Mouse (Mus musculus) midbrain, embryonic 16.5 days (tissue): Measurements from ENCODE around the gene Ntrk2. TPM values are rescaled to one million over a fixed set of nuclear protein-coding genes. Genes with fewer than 3 reads are reported as not detected.

Experiments used
- ATAC-seq: fragments of 200-750 bp; cut with Nextera tagmentation; 2 replicates; pipeline ENCODE4 v1.8.0; 2017; ENCODE audit warnings: moderate TSS enrichment
- H3K27ac ChIP-seq: fragments of 300-500 bp; sonication (generic); 2 replicates; pipeline ENCODE4 v1.5.1; 2014; ENCODE audit warnings: mild to moderate bottlenecking, low read length, mixed read lengths
- H3K27me3 ChIP-seq: fragments of 300-500 bp; sonication (generic); 2 replicates; pipeline ENCODE4 v1.6.1; 2014; ENCODE audit warnings: low read depth, low read length, mixed read lengths; ENCODE audit not compliant: control insufficient read depth, insufficient read depth
- H3K36me3 ChIP-seq: fragments of 300-500 bp; sonication (generic); 2 replicates; pipeline ENCODE4 v1.6.1; 2014; ENCODE audit warnings: mild to moderate bottlenecking, low read length, moderate library complexity, mixed read lengths; ENCODE audit not compliant: control insufficient read depth, insufficient read depth
- H3K4me1 ChIP-seq: fragments of 300-500 bp; sonication (generic); 2 replicates; pipeline ENCODE4 v1.6.1; 2014; ENCODE audit warnings: mild to moderate bottlenecking, low read length, mixed read lengths; ENCODE audit not compliant: control insufficient read depth, insufficient read depth
- H3K4me2 ChIP-seq: fragments of 300-500 bp; sonication (generic); 2 replicates; pipeline ENCODE4 v1.6.1; 2014; ENCODE audit warnings: mild to moderate bottlenecking, low read length, mixed read lengths
- H3K4me3 ChIP-seq: fragments of 300-500 bp; sonication (generic); 2 replicates; pipeline ENCODE4 v1.5.1; 2014; ENCODE audit warnings: low read depth, mild to moderate bottlenecking, low read length, moderate library complexity, mixed read lengths
- H3K9ac ChIP-seq: fragments of 300-500 bp; sonication (generic); 2 replicates; pipeline ENCODE4 v1.6.1; 2014; ENCODE audit warnings: low read depth, low read length, mixed read lengths
- H3K9me3 ChIP-seq: fragments of 300-500 bp; sonication (generic); replicated peaks from 2 replicates; pipeline ENCODE4 v1.6.1; 2014; ENCODE audit warnings: mild to moderate bottlenecking, low read length, mixed read lengths; ENCODE audit not compliant: control insufficient read depth, poor library complexity, severe bottlenecking
- WGBS: fragments of 180-500 bp; shearing (Covaris S2); extraction: QIAGEN DNeasy Blood & Tissue Kit; methylation state at CpG from one replicate; pipeline ENCODE4 v1.1.7; 2014; 5-methylcytosine and 5-hydroxymethylcytosine counted together
- polyA plus RNA-seq: library from polyadenylated mRNA; unstranded; fragments of >200 nt; fragmentation: Nextera tagmentation; extraction: Ambion mirVana; gene quantifications from 2 replicates; pipeline ENCODE4 v1.2.1, GENCODE M21; 2015

The Ntrk2 gene
- polyA plus RNA-seq, 1 experiment from 2014 or later = 137 TPM

- ATAC-seq = peak; percentile 87
- Histone ChIP-seq H3K4me3 (no peak overlapping the region), H3K36me3 (no peaks in the 10 kb centered on the region), H3K9me3 (no peaks in the 10 kb centered on the region), H3K27me3 (no peaks in the 10 kb centered on the region), H3K4me2 (peak overlapping the region; percentile 28), H3K27ac (peak overlapping the region; percentile 85), H3K4me1 (peaks cover 34% of the 10 kb centered on the region), H3K9ac (0 out of 2 replicates have a peak overlapping the region, but pooled peaks have one; percentile 11)
- 29% methylated on average over 21 of the region's 21 CpGs for WGBS
Measured at GRCm38 (mm10) chr13:59145677-59146555, 339.5 kb downstream of the Ntrk2 start.

- H3K27me3 ChIP-seq = no peaks in the 10 kb centered on the region
- no peaks in the 10 kb centered on the region for H3K9me3 ChIP-seq
- no peak overlapping the region for H3K4me3 ChIP-seq
- H3K4me2 ChIP-seq = no peak overlapping the region
- 83% methylated on average over 7 of the region's 7 CpGs for WGBS
- no peak for ATAC-seq
- peaks cover 34% of the 10 kb centered on the region for H3K4me1 ChIP-seq
- no peak overlapping the region for H3K9ac ChIP-seq
- peak overlapping the region; percentile 85 for H3K27ac ChIP-seq
- H3K36me3 ChIP-seq = no peaks in the 10 kb centered on the region
Measured at GRCm38 (mm10) chr13:59146616-59147015, 340.2 kb downstream of the Ntrk2 start.

GRCm38 (mm10) chr13:59147976-59148375, 341.6 kb downstream of the Ntrk2 start:
- no peak overlapping the region for H3K4me3 ChIP-seq
- no peak overlapping the region for H3K4me2 ChIP-seq
- WGBS = 62% methylated on average over 4 of the region's 4 CpGs
- H3K27me3 ChIP-seq = no peaks in the 10 kb centered on the region
- 0 out of 2 replicates have a peak overlapping the region, but pooled peaks have one; percentile 20 for H3K27ac ChIP-seq
- no peak for ATAC-seq
- no peaks in the 10 kb centered on the region for H3K36me3 ChIP-seq
- H3K9ac ChIP-seq = no peak overlapping the region
- peaks cover 34% of the 10 kb centered on the region for H3K4me1 ChIP-seq
- H3K9me3 ChIP-seq = no peaks in the 10 kb centered on the region

- WGBS = 91% methylated on average over 10 of the region's 10 CpGs
- Histone ChIP-seq H3K27ac (no peak overlapping the region), H3K4me1 (peaks cover 26% of the 10 kb centered on the region), H3K9ac (no peak overlapping the region), H3K27me3 (no peaks in the 10 kb centered on the region), H3K4me2 (no peak overlapping the region), H3K36me3 (no peaks in the 10 kb centered on the region), H3K9me3 (no peaks in the 10 kb centered on the region), H3K4me3 (no peak overlapping the region)
- no peak for ATAC-seq
Measured at GRCm38 (mm10) chr13:59148793-59149192, 342.4 kb downstream of the Ntrk2 start.

GRCm38 (mm10) chr13:59164015-59164414, 357.6 kb downstream of the Ntrk2 start:
- Histone ChIP-seq H3K4me3 (no peak overlapping the region), H3K4me1 (no peaks in the 10 kb centered on the region), H3K9ac (no peak overlapping the region), H3K9me3 (no peaks in the 10 kb centered on the region), H3K27ac (no peak overlapping the region), H3K4me2 (no peak overlapping the region), H3K27me3 (no peaks in the 10 kb centered on the region), H3K36me3 (no peaks in the 10 kb centered on the region)
- WGBS = 95% methylated on average over 8 of the region's 8 CpGs
- ATAC-seq = no peak

- H3K36me3 ChIP-seq = no peaks in the 10 kb centered on the region
- no peaks in the 10 kb centered on the region for H3K27me3 ChIP-seq
- H3K9me3 ChIP-seq = no peaks in the 10 kb centered on the region
- H3K27ac ChIP-seq = no peak overlapping the region
- H3K4me3 ChIP-seq = no peak overlapping the region
- H3K4me1 ChIP-seq = no peaks in the 10 kb centered on the region
- H3K9ac ChIP-seq = no peak overlapping the region
- no peak overlapping the region for H3K4me2 ChIP-seq
- ATAC-seq = no peak
- WGBS = 79% methylated on average over 8 of the region's 8 CpGs
Measured at GRCm38 (mm10) chr13:59173840-59174239, 367.5 kb downstream of the Ntrk2 start.

GRCm38 (mm10) chr13:59176021-59176420, 369.7 kb downstream of the Ntrk2 start:
- H3K27ac ChIP-seq = no peak overlapping the region
- H3K27me3 ChIP-seq = no peaks in the 10 kb centered on the region
- WGBS = 49% methylated on average over 3 of the region's 3 CpGs

GRCm38 (mm10) chr13:59176485-59176884, 370.1 kb downstream of the Ntrk2 start:
- Histone ChIP-seq H3K9ac (no peak overlapping the region), H3K4me3 (no peak overlapping the region), H3K27me3 (no peaks in the 10 kb centered on the region), H3K27ac (no peak overlapping the region), H3K4me2 (no peak overlapping the region), H3K9me3 (no peaks in the 10 kb centered on the region), H3K36me3 (no peaks in the 10 kb centered on the region), H3K4me1 (peaks cover 9% of the 10 kb centered on the region)
- peak; percentile 28; the same call in 1 of the 2 replicates for ATAC-seq
- WGBS = 72% methylated on average over 9 of the region's 9 CpGs

More at GRCm38 (mm10) chr13:59176021-59176420, 369.7 kb downstream of the Ntrk2 start:
- H3K4me2 ChIP-seq = no peak overlapping the region
- H3K4me1 ChIP-seq = peaks cover 6% of the 10 kb centered on the region
- no peaks in the 10 kb centered on the region for H3K36me3 ChIP-seq
- no peak for ATAC-seq
- H3K9ac ChIP-seq = no peak overlapping the region
- H3K9me3 ChIP-seq = no peaks in the 10 kb centered on the region
- no peak overlapping the region for H3K4me3 ChIP-seq

DNA sequence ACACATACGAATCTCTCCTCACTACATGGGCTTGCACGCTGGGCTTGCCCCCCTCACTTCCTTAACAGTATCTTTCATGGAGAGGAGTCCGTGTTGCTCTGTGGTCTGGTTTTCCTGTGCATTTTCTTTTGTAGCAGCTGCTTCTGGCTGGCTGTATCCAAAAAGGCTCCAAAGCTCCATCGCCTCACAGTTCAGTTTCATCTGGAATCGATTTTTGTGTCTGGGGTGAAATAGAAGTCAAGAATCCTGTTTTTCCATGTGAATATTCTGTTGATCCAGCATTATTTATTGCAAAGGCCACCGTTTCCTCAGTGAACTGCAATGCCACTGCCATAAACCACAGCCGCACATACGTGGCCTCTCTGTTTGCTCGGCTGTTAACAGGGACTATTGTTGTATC, 370.6 kb downstream of the Ntrk2 start:
- ATAC-seq = no peak
- H3K27me3 ChIP-seq = no peaks in the 10 kb centered on the region
- 69% methylated on average over 9 of the region's 9 CpGs for WGBS
- no peak overlapping the region for H3K9ac ChIP-seq
- no peak overlapping the region for H3K4me2 ChIP-seq
- peaks cover 9% of the 10 kb centered on the region for H3K4me1 ChIP-seq
- H3K36me3 ChIP-seq = no peaks in the 10 kb centered on the region
- no peak overlapping the region for H3K27ac ChIP-seq
- no peaks in the 10 kb centered on the region for H3K9me3 ChIP-seq
- H3K4me3 ChIP-seq = no peak overlapping the region
